Mouse (Mus musculus): ENCODE results near the gene Hnrnpc.

- TF ChIP-seq POLR2A (IDR thresholded peaks at IDR 0.05; ENCODE audit: low read depth, low read length) (no peak), CTCF (conservative IDR thresholded peaks at IDR 0.05; ENCODE audit: insufficient read depth, insufficient read length, low read depth, low read length) (no peak)
Observed at GRCm38 (mm10) chr14:52144165-52144564, 40.3 kb upstream of the Hnrnpc start.
